Mouse (Mus musculus): ENCODE data around the gene 1700057G04Rik. TPM values are rescaled to one million over a fixed set of nuclear protein-coding genes. Genes with fewer than 3 reads are reported as not detected.

Gene 1700057G04Rik
- not detected in 2 replicates for polyA plus RNA-seq (2015; fragmentation: Nextera tagmentation; extraction: Ambion mirVana)

- Histone ChIP-seq H3K9ac (replicated peaks) (no peak within 1 kb of the TSS), H3K4me2 (replicated peaks) (no peak within 1 kb of the TSS), H3K36me3 (no peaks in the 10 kb centered on the region), H3K27me3 (no peaks in the 10 kb centered on the region), H3K4me3 (replicated peaks) (no peak within 1 kb of the TSS), H3K9me3 (no peaks in the 10 kb centered on the region), H3K27ac (no peak within 1 kb of the TSS), H3K4me1 (replicated peaks) (no peaks in the 10 kb centered on the region)
- WGBS = 91% methylated on average over 1 of the region's 1 CpGs
- no peak for ATAC-seq
These were observed at the start of gene 1700057G04Rik for GRCm38 (mm10) chr9:92309077-92309476. TSS of gene 1700057G04Rik (plus strand) at chr9:92309377.

DNA sequence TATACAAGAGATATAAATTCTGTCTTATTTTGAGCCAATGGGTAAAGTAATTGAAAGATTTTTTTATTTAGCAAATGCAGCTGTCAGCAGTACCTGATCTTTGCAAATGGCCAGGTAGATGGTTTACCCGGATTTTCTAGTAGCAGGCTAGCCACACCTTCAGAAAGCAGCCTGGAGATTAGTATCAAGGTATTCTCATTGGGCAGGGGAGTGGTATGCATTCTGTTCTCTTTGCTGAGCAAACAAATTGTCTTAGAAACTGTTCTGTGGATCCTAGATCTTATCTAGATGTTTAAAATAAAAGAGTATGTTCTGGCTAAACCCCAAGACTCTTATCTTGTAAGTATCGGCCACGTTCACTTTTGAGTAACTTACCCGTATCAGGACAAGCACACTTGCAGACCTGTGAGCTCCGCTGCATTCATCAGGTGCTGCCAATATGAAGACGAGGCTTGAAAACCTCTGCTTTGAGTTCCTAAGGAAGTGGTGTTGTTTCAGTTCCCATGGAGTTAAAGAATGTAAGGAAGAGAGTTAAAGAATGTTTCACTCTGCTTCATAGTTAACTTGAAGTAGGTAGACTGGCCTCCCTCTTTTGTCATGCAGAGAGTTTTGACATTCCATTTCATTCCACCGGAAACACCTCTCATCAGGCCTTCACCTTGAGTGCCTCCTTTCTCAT is 48.6 kb upstream of the 1700057G04Rik start:
- Histone ChIP-seq H3K9me3 (no peaks in the 10 kb centered on the region), H3K27ac (no peak overlapping the region), H3K4me1 (replicated peaks) (no peaks in the 10 kb centered on the region), H3K4me2 (replicated peaks) (no peak overlapping the region), H3K27me3 (no peaks in the 10 kb centered on the region), H3K4me3 (replicated peaks) (no peak overlapping the region), H3K9ac (replicated peaks) (no peak overlapping the region), H3K36me3 (no peaks in the 10 kb centered on the region)
- WGBS = 86% methylated on average over 7 of the region's 7 CpGs
- no peak for ATAC-seq

DNA sequence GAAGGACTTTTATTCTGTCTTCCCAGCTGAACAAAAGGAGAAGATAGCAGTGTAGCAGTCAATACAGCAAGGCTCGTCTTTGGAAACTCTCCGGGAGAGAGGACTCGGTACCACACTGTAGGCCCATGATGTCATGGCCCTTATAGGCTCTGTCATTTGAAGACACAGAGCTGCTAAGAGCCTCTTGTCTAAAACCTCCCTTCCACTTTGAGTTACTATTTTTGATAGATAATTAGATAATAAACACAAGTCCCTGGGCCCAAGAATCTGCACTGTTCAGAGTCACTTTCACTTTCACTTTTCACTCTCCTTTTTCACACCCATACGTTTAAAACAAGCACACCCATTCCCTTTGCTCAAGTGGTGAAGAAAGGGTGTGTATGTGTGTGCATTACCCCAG is 43.5 kb upstream of the 1700057G04Rik start:
- Histone ChIP-seq H3K36me3 (0 out of 2 replicates have a peak, but pooled peaks cover 3% of the 10 kb centered on the region), H3K27ac (no peak overlapping the region), H3K4me1 (replicated peaks) (no peaks in the 10 kb centered on the region), H3K4me3 (replicated peaks) (no peak overlapping the region), H3K9me3 (no peaks in the 10 kb centered on the region), H3K27me3 (no peaks in the 10 kb centered on the region), H3K9ac (replicated peaks) (no peak overlapping the region), H3K4me2 (replicated peaks) (no peak overlapping the region)
- WGBS = 91% methylated on average over 4 of the region's 4 CpGs
- ATAC-seq = no peak

DNA sequence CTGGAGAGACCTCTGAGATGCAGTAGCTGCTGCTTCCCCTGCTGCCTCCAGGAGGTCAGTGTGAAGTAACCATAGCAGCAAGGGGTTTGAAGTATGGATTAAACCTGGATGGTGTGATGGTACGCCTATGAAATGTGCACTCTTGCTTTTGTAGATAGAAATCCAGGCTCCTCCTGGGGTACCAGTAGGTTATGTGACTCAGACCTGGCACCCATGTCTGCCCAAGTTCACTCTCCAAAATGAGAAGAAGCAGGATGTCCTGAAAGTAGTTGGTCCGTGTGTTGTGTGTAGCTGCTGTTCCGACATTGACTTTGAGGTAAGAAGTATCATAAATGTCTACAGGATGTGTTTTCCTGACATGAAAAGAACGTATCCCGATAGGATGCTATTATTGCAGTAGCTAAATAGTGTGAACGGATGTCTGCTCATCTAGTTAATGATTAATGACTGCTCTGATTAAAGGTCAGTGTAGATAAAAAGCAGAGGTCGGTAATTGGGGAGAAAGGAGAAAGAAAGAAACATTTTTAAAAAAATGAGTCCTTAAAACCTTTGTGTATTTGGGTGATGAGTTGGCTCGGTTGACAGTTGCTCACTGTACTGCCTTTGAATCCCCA is 42.5 kb upstream of the 1700057G04Rik start:
- H3K9ac ChIP-seq (replicated peaks) = no peak overlapping the region
- 0 out of 2 replicates have a peak, but pooled peaks cover 4% of the 10 kb centered on the region for H3K36me3 ChIP-seq
- H3K9me3 ChIP-seq = no peaks in the 10 kb centered on the region
- WGBS = 92% methylated on average over 8 of the region's 8 CpGs
- H3K4me3 ChIP-seq (replicated peaks) = no peak overlapping the region
- H3K27me3 ChIP-seq = no peaks in the 10 kb centered on the region
- no peaks in the 10 kb centered on the region for H3K4me1 ChIP-seq (replicated peaks)
- H3K27ac ChIP-seq = no peak overlapping the region
- H3K4me2 ChIP-seq (replicated peaks) = no peak overlapping the region
- no peak for ATAC-seq

- no peaks in the 10 kb centered on the region for H3K4me1 ChIP-seq (replicated peaks)
- no peak for ATAC-seq
- no peak overlapping the region for H3K9ac ChIP-seq (replicated peaks)
- 90% methylated on average over 1 of the region's 1 CpGs for WGBS
- H3K36me3 ChIP-seq = 0 out of 2 replicates have a peak, but pooled peaks cover 4% of the 10 kb centered on the region
- H3K27me3 ChIP-seq = no peaks in the 10 kb centered on the region
- no peak overlapping the region for H3K4me3 ChIP-seq (replicated peaks)
- no peaks in the 10 kb centered on the region for H3K9me3 ChIP-seq
- no peak overlapping the region for H3K27ac ChIP-seq
- H3K4me2 ChIP-seq (replicated peaks) = no peak overlapping the region
These were observed 41.4 kb upstream of the 1700057G04Rik start for GRCm38 (mm10) chr9:92267732-92268131.

DNA sequence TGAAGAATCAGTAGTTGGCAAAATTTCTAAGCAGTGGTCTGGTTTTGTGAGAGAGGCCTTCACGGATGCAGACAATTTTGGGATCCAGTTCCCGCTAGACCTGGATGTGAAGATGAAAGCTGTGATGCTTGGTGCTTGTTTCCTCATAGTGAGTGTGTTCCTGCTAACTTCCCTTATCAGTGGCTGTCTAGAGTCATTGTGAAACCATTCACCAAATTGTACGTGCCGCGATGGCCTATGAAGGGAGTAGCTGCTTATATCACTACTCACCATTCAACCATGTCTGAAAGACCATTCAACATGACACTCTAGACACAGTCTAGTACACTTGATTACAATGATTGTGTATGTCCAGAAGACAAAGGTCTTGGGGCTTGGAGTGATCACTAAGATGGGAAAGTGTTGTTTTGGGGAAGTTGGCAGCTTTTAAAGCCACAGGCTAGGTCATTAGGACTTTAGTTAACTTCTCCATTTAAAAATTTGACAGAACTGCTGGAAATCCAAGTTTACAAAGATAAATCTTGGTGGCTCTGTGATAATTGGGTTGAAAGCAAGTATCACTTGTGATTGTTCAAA is 39.3 kb upstream of the 1700057G04Rik start:
- Histone ChIP-seq H3K4me2 (replicated peaks) (no peak overlapping the region), H3K9ac (replicated peaks) (no peak overlapping the region), H3K36me3 (0 out of 2 replicates have a peak, but pooled peaks cover 4% of the 10 kb centered on the region), H3K4me3 (replicated peaks) (no peak overlapping the region), H3K4me1 (replicated peaks) (no peaks in the 10 kb centered on the region), H3K27ac (no peak overlapping the region), H3K27me3 (no peaks in the 10 kb centered on the region), H3K9me3 (no peaks in the 10 kb centered on the region)
- no peak for ATAC-seq
- 96% methylated on average over 5 of the region's 5 CpGs for WGBS

DNA sequence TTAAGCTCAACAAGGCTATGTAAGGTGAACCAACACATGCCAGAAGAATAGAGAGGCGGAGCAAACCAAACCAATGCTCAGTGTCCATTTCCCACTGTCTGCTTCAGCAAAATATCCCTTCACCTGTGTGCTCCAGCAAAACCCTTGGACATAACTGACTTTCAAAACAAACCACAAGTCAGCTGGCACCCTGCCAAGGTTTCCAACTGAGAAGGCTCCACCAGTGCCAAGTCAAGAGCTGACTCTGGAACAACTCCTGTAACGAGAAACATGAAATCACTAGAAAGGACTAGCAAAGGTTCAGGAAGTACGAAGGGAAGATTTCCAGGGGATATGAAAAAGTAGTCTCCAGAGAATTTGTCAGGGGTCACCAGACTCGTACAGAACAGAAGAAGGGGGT is 38.2 kb upstream of the 1700057G04Rik start:
- WGBS = 50% methylated on average over 4 of the region's 4 CpGs
- Histone ChIP-seq H3K4me3 (replicated peaks) (no peak overlapping the region), H3K4me2 (replicated peaks) (no peak overlapping the region), H3K9me3 (no peaks in the 10 kb centered on the region), H3K27me3 (no peaks in the 10 kb centered on the region), H3K36me3 (0 out of 2 replicates have a peak, but pooled peaks cover 4% of the 10 kb centered on the region), H3K9ac (replicated peaks) (no peak overlapping the region), H3K27ac (no peak overlapping the region), H3K4me1 (replicated peaks) (no peaks in the 10 kb centered on the region)
- ATAC-seq = no peak

DNA sequence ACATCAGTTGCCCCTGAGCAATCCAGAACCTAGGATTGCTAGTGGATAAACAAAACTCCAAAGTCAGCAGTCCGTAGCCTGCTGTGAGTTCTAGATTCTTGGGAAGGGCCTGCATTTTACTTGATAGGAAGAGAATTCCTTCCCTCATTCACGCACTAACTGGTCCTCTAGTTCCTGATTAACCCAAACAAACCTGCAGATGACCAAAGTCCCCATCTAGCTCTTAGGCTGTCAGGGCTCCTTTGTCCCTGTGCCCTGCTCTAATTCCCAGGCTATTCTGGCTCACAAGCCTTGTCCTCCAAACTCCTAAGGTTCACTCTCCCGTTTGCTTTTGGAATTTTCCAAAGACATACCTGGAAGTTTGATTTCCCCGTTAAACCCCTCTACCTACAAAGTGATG is 36.5 kb upstream of the 1700057G04Rik start:
- WGBS = 92% methylated on average over 4 of the region's 4 CpGs
- H3K9ac ChIP-seq (replicated peaks) = no peak overlapping the region
- no peak overlapping the region for H3K4me3 ChIP-seq (replicated peaks)
- ATAC-seq = no peak
- no peaks in the 10 kb centered on the region for H3K4me1 ChIP-seq (replicated peaks)
- H3K9me3 ChIP-seq = no peaks in the 10 kb centered on the region
- no peak overlapping the region for H3K4me2 ChIP-seq (replicated peaks)
- no peak overlapping the region for H3K27ac ChIP-seq
- no peaks in the 10 kb centered on the region for H3K27me3 ChIP-seq
- 0 out of 2 replicates have a peak, but pooled peaks cover 4% of the 10 kb centered on the region for H3K36me3 ChIP-seq

GRCm38 (mm10) chr9:92273271-92273670 is 35.9 kb upstream of the 1700057G04Rik start:
- H3K27ac ChIP-seq = no peak overlapping the region
- no peaks in the 10 kb centered on the region for H3K27me3 ChIP-seq
- 90% methylated on average over 2 of the region's 2 CpGs for WGBS
- 0 out of 2 replicates have a peak, but pooled peaks cover 4% of the 10 kb centered on the region for H3K36me3 ChIP-seq
- no peak for ATAC-seq
- H3K9ac ChIP-seq (replicated peaks) = no peak overlapping the region
- H3K9me3 ChIP-seq = no peaks in the 10 kb centered on the region
- no peak overlapping the region for H3K4me2 ChIP-seq (replicated peaks)
- H3K4me1 ChIP-seq (replicated peaks) = no peaks in the 10 kb centered on the region
- H3K4me3 ChIP-seq (replicated peaks) = no peak overlapping the region

- ATAC-seq = no peak
- no peaks in the 10 kb centered on the region for H3K9me3 ChIP-seq
- H3K4me2 ChIP-seq (replicated peaks) = no peak overlapping the region
- no peak overlapping the region for H3K4me3 ChIP-seq (replicated peaks)
- 0 out of 2 replicates have a peak, but pooled peaks cover 4% of the 10 kb centered on the region for H3K36me3 ChIP-seq
- 74% methylated on average over 6 of the region's 6 CpGs for WGBS
- no peak overlapping the region for H3K27ac ChIP-seq
- no peak overlapping the region for H3K9ac ChIP-seq (replicated peaks)
- no peaks in the 10 kb centered on the region for H3K4me1 ChIP-seq (replicated peaks)
- no peaks in the 10 kb centered on the region for H3K27me3 ChIP-seq
These were observed 35.0 kb upstream of the 1700057G04Rik start for GRCm38 (mm10) chr9:92273956-92274762.

DNA sequence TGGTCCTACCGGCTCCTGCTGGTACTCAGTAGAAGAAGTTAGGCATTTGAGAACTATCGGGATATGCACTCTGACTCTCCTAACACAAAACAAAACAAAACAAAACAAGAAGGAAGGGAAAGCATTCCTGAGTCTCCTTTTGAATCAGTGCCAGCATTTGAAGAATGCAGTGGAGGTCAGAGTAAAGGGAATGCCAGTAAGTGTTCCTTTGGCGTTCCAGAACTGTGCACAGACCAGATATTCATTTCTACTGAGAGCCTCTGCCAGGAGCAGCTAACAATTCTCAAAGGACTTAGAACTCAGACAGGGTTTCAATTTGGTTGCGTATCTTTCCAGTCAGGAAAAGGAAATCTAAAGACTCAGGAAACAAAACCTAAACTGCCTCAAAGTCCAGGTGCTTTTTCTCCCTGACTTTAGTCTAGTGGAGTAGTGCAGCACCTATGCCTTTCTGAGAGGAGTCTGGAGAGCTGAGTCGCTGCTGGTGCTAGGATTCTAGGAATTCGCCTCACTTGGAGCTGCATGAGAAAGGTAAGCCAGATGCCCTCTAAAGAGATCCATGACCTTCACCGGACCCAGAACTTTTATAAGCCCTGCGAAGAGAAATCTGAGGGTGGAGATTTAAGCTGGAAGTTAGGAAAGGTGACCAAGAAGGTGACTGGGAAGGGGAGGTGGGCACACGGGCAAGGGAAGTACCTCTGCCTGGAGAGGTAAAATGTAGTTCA is 33.5 kb upstream of the 1700057G04Rik start, which contains the start of gene Plscr2:
Plscr2 (plus strand) TSS at position 117 of the 722 bp plus-strand sequence.
- Histone ChIP-seq H3K36me3 (0 out of 2 replicates have a peak, but pooled peaks cover 2% of the 10 kb centered on the region), H3K9ac (replicated peaks) (no peak within 1 kb of the TSS), H3K27me3 (no peaks in the 10 kb centered on the region), H3K4me3 (replicated peaks) (no peak within 1 kb of the TSS), H3K27ac (no peak within 1 kb of the TSS), H3K9me3 (no peaks in the 10 kb centered on the region), H3K4me2 (replicated peaks) (no peak within 1 kb of the TSS), H3K4me1 (replicated peaks) (no peaks in the 10 kb centered on the region)
- WGBS = 77% methylated on average over 9 of the region's 9 CpGs
- ATAC-seq = no peak
